ENCODE assay signal across 26 mouse cellular contexts in genomic region chr5:31123481-31123880, GRCm38 (mm10). TPM values are rescaled to one million over a fixed set of nuclear protein-coding genes. Genes with fewer than 3 reads are reported as not detected.
DNase-seq lines count a peak whose midpoint lies in the region; ATAC-seq lines count a peak whose summit lies in the region.
"Had no signal": no experiment of that assay in that cellular context is flagged by ENCODE, and none has a peak within 500 bp of the region (broad histone marks: within the 10 kb centered on the region; RNA-seq: fewer than 3 reads in every experiment).

No protein-coding gene starts in this region.

- no peaks in the 10 kb centered on the region for H3K27me3 ChIP-seq in midbrain, embryonic 11.5 days (ENCODE audit: control insufficient read depth, insufficient read depth, low read length)
- H3K27me3 ChIP-seq in midbrain, embryonic 16.5 days (ENCODE audit: control insufficient read depth, insufficient read depth, low read depth, low read length), result no peaks in the 10 kb centered on the region
- no peaks in the 10 kb centered on the region for H3K27me3 ChIP-seq in embryonic facial prominence, embryonic 10.5 days (replicated peaks; ENCODE audit: low read depth, poor library complexity, severe bottlenecking)
- no peaks in the 10 kb centered on the region for H3K27me3 ChIP-seq in forebrain, embryonic 10.5 days (ENCODE audit: poor library complexity, severe bottlenecking)
- H3K27me3 ChIP-seq: CH12.LX; embryonic facial prominence, embryonic 13.5 days; embryonic facial prominence, embryonic 15.5 days; forebrain, embryonic 13.5 days; forebrain, embryonic 15.5 days had no signal

- H3K4me3 ChIP-seq in midbrain, embryonic 11.5 days (ENCODE audit: low read depth, low read length), result no peak overlapping the region
- no peak overlapping the region for H3K4me3 ChIP-seq in midbrain, embryonic 16.5 days (ENCODE audit: low read depth, low read length)
- H3K4me3 ChIP-seq in embryonic facial prominence, embryonic 10.5 days, result no peak overlapping the region
- H3K4me3 ChIP-seq in forebrain, embryonic 10.5 days, result no peak overlapping the region
- H3K4me3 ChIP-seq: embryonic facial prominence, embryonic 13.5 days; embryonic facial prominence, embryonic 15.5 days; erythroblast, embryonic 14.5 days; forebrain, embryonic 13.5 days; forebrain, embryonic 15.5 days had no signal

- WGBS in midbrain, embryonic 11.5 days, result 42% methylated on average over 2 of the region's 2 CpGs
- 47% methylated on average over 2 of the region's 2 CpGs for WGBS in midbrain, embryonic 16.5 days
- WGBS in embryonic facial prominence, embryonic 10.5 days, result 40% methylated on average over 2 of the region's 2 CpGs
- 55% methylated on average over 2 of the region's 2 CpGs for WGBS in forebrain, embryonic 10.5 days

- peak; percentile 29 for DNase-seq in embryo, embryonic 10.5 days (ENCODE audit: low spot score)
- no peak for DNase-seq in embryo, embryonic 11 days
- DNase-seq in midbrain, embryonic 11.5 days (ENCODE audit: low spot score, missing footprints), result peak; percentile 84
- DNase-seq in embryonic facial prominence, embryonic 10.5 days (ENCODE audit: low spot score), result peak; percentile 19
- DNase-seq in urinary bladder, postnatal 36 days (ENCODE audit: low spot score in 2 of 2), result no peak
- no peak for DNase-seq in forebrain, embryonic 10.5 days (ENCODE audit: extremely low spot score, low spot score)
- DNase-seq: adrenal gland, adult 8-10 months; adrenal gland, postnatal 14 days; adrenal gland, postnatal 36 days; B cell, adult 2 months; cerebellum, adult 11-12 months; cerebellum, adult 8-10 months; cerebellum, adult 9-11 months; cerebellum, postnatal 14 days; cerebellum, postnatal 36 days; forebrain, postnatal 0 days had no signal

- ATAC-seq in midbrain, embryonic 11.5 days (ENCODE audit: low FRiP score), result no peak
- no peak for ATAC-seq in midbrain, embryonic 16.5 days
- ATAC-seq: CD4-positive, CD25-positive, alpha-beta regulatory T cell, adult 4 months; forebrain, embryonic 13.5 days; forebrain, embryonic 15.5 days; forebrain, postnatal 0 days had no signal

- no peaks in the 10 kb centered on the region for H3K4me1 ChIP-seq in midbrain, embryonic 11.5 days (ENCODE audit: control insufficient read depth, insufficient read depth, low read length)
- H3K4me1 ChIP-seq in midbrain, embryonic 16.5 days (ENCODE audit: control insufficient read depth, insufficient read depth, low read length), result no peaks in the 10 kb centered on the region
- peaks cover 4% of the 10 kb centered on the region; the same call in 1 of the 2 replicates for H3K4me1 ChIP-seq in embryonic facial prominence, embryonic 10.5 days
- no peaks in the 10 kb centered on the region for H3K4me1 ChIP-seq in forebrain, embryonic 10.5 days
- H3K4me1 ChIP-seq: embryonic facial prominence, embryonic 13.5 days; embryonic facial prominence, embryonic 15.5 days; forebrain, embryonic 13.5 days; forebrain, embryonic 15.5 days had no signal

- no peak overlapping the region for H3K27ac ChIP-seq in midbrain, embryonic 11.5 days (ENCODE audit: low read depth, low read length)
- no peak overlapping the region for H3K27ac ChIP-seq in midbrain, embryonic 16.5 days (ENCODE audit: low read length)
- H3K27ac ChIP-seq in embryonic facial prominence, embryonic 10.5 days (replicated peaks), result no peak overlapping the region
- H3K27ac ChIP-seq in forebrain, embryonic 10.5 days, result no peak overlapping the region
- H3K27ac ChIP-seq: embryonic facial prominence, embryonic 13.5 days; embryonic facial prominence, embryonic 15.5 days; forebrain, embryonic 13.5 days; forebrain, embryonic 15.5 days had no signal

- H3K9me3 ChIP-seq in midbrain, embryonic 11.5 days (ENCODE audit: control insufficient read depth, low read length), result no peaks in the 10 kb centered on the region
- no peaks in the 10 kb centered on the region for H3K9me3 ChIP-seq in midbrain, embryonic 16.5 days (replicated peaks; ENCODE audit: control insufficient read depth, low read length, poor library complexity, severe bottlenecking)
- H3K9me3 ChIP-seq in embryonic facial prominence, embryonic 10.5 days, result no peaks in the 10 kb centered on the region
- no peaks in the 10 kb centered on the region for H3K9me3 ChIP-seq in forebrain, embryonic 10.5 days
- H3K9me3 ChIP-seq: embryonic facial prominence, embryonic 13.5 days; embryonic facial prominence, embryonic 15.5 days; forebrain, embryonic 13.5 days; forebrain, embryonic 15.5 days; G1E had no signal

- no peak overlapping the region for H3K4me2 ChIP-seq in midbrain, embryonic 11.5 days
- H3K4me2 ChIP-seq in midbrain, embryonic 16.5 days (ENCODE audit: low read length), result no peak overlapping the region
- H3K4me2 ChIP-seq: embryonic facial prominence, embryonic 13.5 days; embryonic facial prominence, embryonic 15.5 days; forebrain, embryonic 13.5 days; forebrain, embryonic 15.5 days had no signal

- H3K36me3 ChIP-seq in midbrain, embryonic 11.5 days (ENCODE audit: control insufficient read depth, insufficient read depth, low read length), result no peaks in the 10 kb centered on the region
- H3K36me3 ChIP-seq in midbrain, embryonic 16.5 days (ENCODE audit: control insufficient read depth, insufficient read depth, low read length), result no peaks in the 10 kb centered on the region
- H3K36me3 ChIP-seq in embryonic facial prominence, embryonic 10.5 days (replicated peaks), result no peaks in the 10 kb centered on the region
- no peaks in the 10 kb centered on the region for H3K36me3 ChIP-seq in forebrain, embryonic 10.5 days (replicated peaks)
- H3K36me3 ChIP-seq: embryonic facial prominence, embryonic 13.5 days; embryonic facial prominence, embryonic 15.5 days; forebrain, embryonic 15.5 days; G1E had no signal

- no peak overlapping the region for H3K9ac ChIP-seq in midbrain, embryonic 11.5 days (ENCODE audit: low read length)
- no peak overlapping the region for H3K9ac ChIP-seq in midbrain, embryonic 16.5 days (ENCODE audit: low read depth, low read length)
- H3K9ac ChIP-seq: embryonic facial prominence, embryonic 13.5 days; embryonic facial prominence, embryonic 15.5 days; forebrain, embryonic 13.5 days; forebrain, embryonic 15.5 days; forebrain, postnatal 0 days had no signal

RNA-seq across cellular contexts. Expression of gene Trim54, which starts 7.0 kb away (rescaled TPM):
- not detected in 2 replicates for polyA plus RNA-seq in midbrain, embryonic 11.5 days (2014; fragmentation: Nextera tagmentation; extraction: Ambion mirVana)
- polyA plus RNA-seq in midbrain, embryonic 16.5 days (2015; fragmentation: Nextera tagmentation; extraction: Ambion mirVana), result not detected in 2 replicates
- not detected in 2 replicates for polyA plus RNA-seq in embryonic facial prominence, embryonic 10.5 days (2016; fragmentation: Nextera tagmentation; extraction: Ambion mirVana)
- 0.11 TPM in 1 of 2 replicates, not detected in the other for polyA plus RNA-seq in forebrain, embryonic 10.5 days (2016; fragmentation: Nextera tagmentation; extraction: Ambion mirVana)
- polyA plus RNA-seq: CD4-positive, CD25-positive, alpha-beta regulatory T cell, adult 4 months; erythroblast, embryonic 14.5 days; forebrain, embryonic 11.5 days; forebrain, embryonic 13.5 days; forebrain, embryonic 15.5 days; forebrain, postnatal 0 days; G1E had no signal

RNA-seq across cellular contexts. Expression of gene Ucn, which starts 15.1 kb away (rescaled TPM):
- not detected in 2 replicates for polyA plus RNA-seq in midbrain, embryonic 11.5 days (2014; fragmentation: Nextera tagmentation; extraction: Ambion mirVana)
- not detected in 2 replicates for polyA plus RNA-seq in midbrain, embryonic 16.5 days (2015; fragmentation: Nextera tagmentation; extraction: Ambion mirVana)
- polyA plus RNA-seq in embryonic facial prominence, embryonic 10.5 days (2016; fragmentation: Nextera tagmentation; extraction: Ambion mirVana), result not detected in 2 replicates
- polyA plus RNA-seq in forebrain, embryonic 10.5 days (2016; fragmentation: Nextera tagmentation; extraction: Ambion mirVana), result not detected in 2 replicates
- polyA plus RNA-seq: CD4-positive, CD25-positive, alpha-beta regulatory T cell, adult 4 months; embryonic facial prominence, embryonic 13.5 days; embryonic facial prominence, embryonic 15.5 days; erythroblast, embryonic 14.5 days; forebrain, embryonic 11.5 days; forebrain, embryonic 13.5 days; forebrain, embryonic 15.5 days; forebrain, postnatal 0 days; G1E had no signal

RNA-seq across cellular contexts. Expression of gene Slc30a3, which starts 15.4 kb away (rescaled TPM):
- polyA plus RNA-seq in midbrain, embryonic 11.5 days (2014; fragmentation: Nextera tagmentation; extraction: Ambion mirVana), result 6.9 and 7.2 TPM in 2 replicates
- 15.6 and 18.0 TPM in 2 replicates for polyA plus RNA-seq in midbrain, embryonic 16.5 days (2015; fragmentation: Nextera tagmentation; extraction: Ambion mirVana)
- 0.59 and 0.85 TPM in 2 replicates for polyA plus RNA-seq in embryonic facial prominence, embryonic 10.5 days (2016; fragmentation: Nextera tagmentation; extraction: Ambion mirVana)
- polyA plus RNA-seq in forebrain, embryonic 10.5 days (2016; fragmentation: Nextera tagmentation; extraction: Ambion mirVana), result 0.32 and 0.39 TPM in 2 replicates
- polyA plus RNA-seq: CD4-positive, CD25-positive, alpha-beta regulatory T cell, adult 4 months; erythroblast, embryonic 14.5 days; G1E had no signal

RNA-seq across cellular contexts. Expression of gene Dnajc5g, which starts 17.4 kb away (rescaled TPM):
- polyA plus RNA-seq in midbrain, embryonic 11.5 days (2014; fragmentation: Nextera tagmentation; extraction: Ambion mirVana), result not detected in 2 replicates
- polyA plus RNA-seq in midbrain, embryonic 16.5 days (2015; fragmentation: Nextera tagmentation; extraction: Ambion mirVana), result not detected in 2 replicates
- polyA plus RNA-seq in embryonic facial prominence, embryonic 10.5 days (2016; fragmentation: Nextera tagmentation; extraction: Ambion mirVana), result not detected in 2 replicates
- not detected in 2 replicates for polyA plus RNA-seq in forebrain, embryonic 10.5 days (2016; fragmentation: Nextera tagmentation; extraction: Ambion mirVana)
- polyA plus RNA-seq: CD4-positive, CD25-positive, alpha-beta regulatory T cell, adult 4 months; embryonic facial prominence, embryonic 13.5 days; embryonic facial prominence, embryonic 15.5 days; erythroblast, embryonic 14.5 days; forebrain, embryonic 11.5 days; forebrain, embryonic 13.5 days; forebrain, embryonic 15.5 days; forebrain, postnatal 0 days; G1E had no signal

RNA-seq across cellular contexts. Expression of gene Mpv17, which starts 30.6 kb away (rescaled TPM):
- polyA plus RNA-seq in midbrain, embryonic 11.5 days (2014; fragmentation: Nextera tagmentation; extraction: Ambion mirVana), result 48.7 and 49.8 TPM in 2 replicates
- 48.1 and 54.2 TPM in 2 replicates for polyA plus RNA-seq in midbrain, embryonic 16.5 days (2015; fragmentation: Nextera tagmentation; extraction: Ambion mirVana)
- 63.5 and 70.1 TPM in 2 replicates for polyA plus RNA-seq in embryonic facial prominence, embryonic 10.5 days (2016; fragmentation: Nextera tagmentation; extraction: Ambion mirVana)
- 60.4 and 63.8 TPM in 2 replicates for polyA plus RNA-seq in forebrain, embryonic 10.5 days (2016; fragmentation: Nextera tagmentation; extraction: Ambion mirVana)

Comparison
In these comparisons a context has a peak if more than half of its experiments do, and no peak if none do; other contexts are left out.
1. DNase-seq: peak in embryo, embryonic 10.5 days (single experiment), midbrain, embryonic 11.5 days (single experiment) and embryonic facial prominence, embryonic 10.5 days (single experiment); none in embryo, embryonic 11 days (single experiment), urinary bladder, postnatal 36 days (0 of 2) and forebrain, embryonic 10.5 days (single experiment).